Mouse (Mus musculus): Measurements from ENCODE around the gene Rabep1.

- TF ChIP-seq FLI1 (IDR thresholded peaks at IDR 0.05; ENCODE audit: low read length), result no peak
- TF ChIP-seq GATA1 (IDR thresholded peaks at IDR 0.05; ENCODE audit: borderline replicate concordance, low read length), result no peak
Measured at GRCm38 (mm10) chr11:70828975-70829615, 15.5 kb upstream of the Rabep1 start.

All from megakaryocyte, embryonic 14.5 days (primary cell).